Mouse (Mus musculus): ENCODE measurements around the gene Primpol. TPM values are rescaled to one million over a fixed set of nuclear protein-coding genes. Genes with fewer than 3 reads are reported as not detected.

The Primpol gene
- polyA plus RNA-seq, 1 experiment = 0.58 TPM

- no peak for TF ChIP-seq GATA1 (IDR thresholded peaks at IDR 0.05; ENCODE audit: low read length)
Observed at GRCm38 (mm10) chr8:46617690-46618620, 943 bp upstream of the Primpol start.

GRCm38 (mm10) chr8:46615936-46616335 lies 1.1 kb downstream of the Primpol start:
- TF ChIP-seq GATA1 (IDR thresholded peaks at IDR 0.05; ENCODE audit: low read length) = no peak

GRCm38 (mm10) chr8:46613377-46613776 lies 3.6 kb downstream of the Primpol start:
- no peak for TF ChIP-seq GATA1 (IDR thresholded peaks at IDR 0.05; ENCODE audit: low read length)

GRCm38 (mm10) chr8:46612913-46613312 lies 4.1 kb downstream of the Primpol start:
- TF ChIP-seq GATA1 (IDR thresholded peaks at IDR 0.05; ENCODE audit: low read length) = no peak

GRCm38 (mm10) chr8:46611557-46611956 lies 5.5 kb downstream of the Primpol start:
- no peak for TF ChIP-seq GATA1 (IDR thresholded peaks at IDR 0.05; ENCODE audit: low read length)

- TF ChIP-seq GATA1 (IDR thresholded peaks at IDR 0.05; ENCODE audit: low read length) = no peak
Observed at GRCm38 (mm10) chr8:46606930-46607329, 10.1 kb downstream of the Primpol start.

- TF ChIP-seq GATA1 (IDR thresholded peaks at IDR 0.05; ENCODE audit: low read length) = no peak
Observed at GRCm38 (mm10) chr8:46603587-46603986, 13.4 kb downstream of the Primpol start.

GRCm38 (mm10) chr8:46600959-46601707 lies 15.9 kb downstream of the Primpol start:
- TF ChIP-seq GATA1 (IDR thresholded peaks at IDR 0.05; ENCODE audit: low read length) = no peak

GRCm38 (mm10) chr8:46599314-46599904 lies 17.6 kb downstream of the Primpol start:
- TF ChIP-seq GATA1 (IDR thresholded peaks at IDR 0.05; ENCODE audit: low read length) = no peak

- TF ChIP-seq GATA1 (IDR thresholded peaks at IDR 0.05; ENCODE audit: low read length) = no peak
Observed at GRCm38 (mm10) chr8:46598753-46599152, 18.3 kb downstream of the Primpol start.

GRCm38 (mm10) chr8:46598114-46598513 lies 18.9 kb downstream of the Primpol start:
- TF ChIP-seq GATA1 (IDR thresholded peaks at IDR 0.05; ENCODE audit: low read length) = no peak

GRCm38 (mm10) chr8:46597411-46597810 lies 19.6 kb downstream of the Primpol start:
- TF ChIP-seq GATA1 (IDR thresholded peaks at IDR 0.05; ENCODE audit: low read length) = no peak

GRCm38 (mm10) chr8:46596530-46596929 lies 20.5 kb downstream of the Primpol start:
- TF ChIP-seq GATA1 (IDR thresholded peaks at IDR 0.05; ENCODE audit: low read length) = no peak

GRCm38 (mm10) chr8:46595593-46595992 lies 21.4 kb downstream of the Primpol start:
- TF ChIP-seq GATA1 (IDR thresholded peaks at IDR 0.05; ENCODE audit: low read length) = no peak

- TF ChIP-seq GATA1 (IDR thresholded peaks at IDR 0.05; ENCODE audit: low read length) = no peak
Observed at GRCm38 (mm10) chr8:46593772-46594171, 23.2 kb downstream of the Primpol start.

GRCm38 (mm10) chr8:46593067-46593466 lies 23.9 kb downstream of the Primpol start:
- no peak for TF ChIP-seq GATA1 (IDR thresholded peaks at IDR 0.05; ENCODE audit: low read length)
